Mouse (Mus musculus) CD4-positive, CD25-positive, alpha-beta regulatory T cell, adult 2 months (primary cell): ENCODE measurements around the gene Snrpf.

Experiments
- DNase-seq: peaks from one replicate; pipeline ENCODE4 v3.0.0-alpha.2; 2012; ENCODE audit warnings: low read depth, low spot score

The Snrpf gene

DNA sequence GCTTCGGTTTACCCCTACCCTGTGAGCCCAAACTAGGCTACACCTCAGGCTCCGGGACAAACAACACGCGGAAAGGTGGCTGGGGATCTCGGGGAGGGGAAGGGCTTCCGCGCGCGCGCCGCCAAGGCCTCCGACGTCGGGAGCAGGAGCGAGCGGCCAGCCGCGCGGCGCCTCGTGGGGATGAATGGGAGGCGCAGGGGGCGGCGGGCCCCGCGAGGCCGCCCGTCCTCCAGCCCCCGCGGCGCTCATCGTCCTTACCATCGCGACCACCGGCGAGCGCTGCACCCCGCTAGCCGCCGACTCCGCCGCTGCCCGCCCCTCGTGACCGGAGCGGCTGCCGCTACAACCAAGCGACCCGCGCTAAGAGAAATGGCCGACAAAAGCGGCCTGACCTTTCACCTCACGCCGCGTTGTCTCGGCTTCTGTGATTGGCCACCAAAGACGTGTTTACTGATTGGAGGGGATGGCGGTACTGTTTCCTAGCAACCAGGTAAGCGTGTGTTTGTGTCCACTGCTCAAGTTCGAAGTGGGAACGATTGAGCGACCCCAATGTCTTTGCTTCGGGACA is at the start of gene Snrpf:
Gene Snrpf (minus strand): TSS at position 426 of the 568 bp plus-strand sequence.
- DNase-seq, result peak; percentile 95

DNA sequence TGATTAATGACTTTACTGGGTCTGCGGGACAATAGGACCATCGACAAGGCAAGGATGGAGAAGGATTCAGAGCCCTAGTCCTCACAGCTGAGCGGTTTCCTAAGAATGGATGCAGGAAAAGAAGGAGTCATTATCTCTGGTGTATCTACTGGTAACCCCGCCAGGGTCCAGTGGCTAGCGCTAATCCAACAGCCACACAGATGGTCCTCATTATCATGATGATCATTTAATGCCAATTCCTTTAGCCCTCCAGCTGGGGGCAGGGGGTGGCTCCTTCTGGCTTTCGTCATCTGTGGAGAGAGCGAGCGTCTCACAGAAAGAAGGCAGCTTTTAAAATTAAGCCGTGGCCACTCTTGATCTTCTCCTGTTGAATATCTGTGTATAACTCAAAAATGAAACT is 46.4 kb upstream of the Snrpf start:
- DNase-seq, result no peak

DNA sequence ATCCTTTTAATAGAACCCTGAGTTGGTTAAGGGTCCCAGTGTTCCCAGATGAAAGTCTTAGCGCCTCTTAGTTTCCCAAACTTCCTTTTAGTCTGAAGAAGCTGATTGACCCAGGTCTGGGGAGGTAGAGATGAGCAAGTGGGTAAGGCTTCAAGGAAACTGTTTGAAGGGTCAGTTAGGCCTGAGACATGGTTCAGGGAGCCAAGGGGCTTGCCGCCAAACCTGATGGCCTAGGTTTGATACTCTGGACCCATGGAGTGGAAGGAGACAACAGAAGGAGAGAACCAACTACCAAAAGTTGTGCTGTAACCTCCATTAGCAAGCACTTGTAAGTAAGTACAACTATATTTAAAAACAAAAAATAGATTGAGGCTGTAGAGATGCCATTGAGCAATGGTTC is 44.5 kb upstream of the Snrpf start:
- DNase-seq, result no peak

DNA sequence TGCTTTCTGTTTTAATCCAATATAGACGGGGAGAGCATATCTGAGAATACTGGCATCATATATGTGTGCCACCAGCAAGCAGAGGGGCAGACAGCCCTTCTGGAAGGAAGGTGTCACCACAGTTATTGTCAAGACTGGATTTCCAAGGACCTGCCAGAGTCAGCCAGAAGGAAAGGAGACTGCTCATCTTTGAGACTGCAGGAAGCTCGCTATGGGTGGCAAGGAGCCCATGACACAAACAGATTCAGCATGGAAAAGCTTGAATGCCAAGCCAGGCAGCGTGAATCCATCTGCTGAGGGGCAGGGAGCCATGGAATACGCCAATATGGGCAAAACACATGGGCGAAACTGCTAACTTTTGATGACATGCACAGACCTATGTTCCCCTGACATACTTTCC is 44.1 kb upstream of the Snrpf start:
- DNase-seq, result no peak

DNA sequence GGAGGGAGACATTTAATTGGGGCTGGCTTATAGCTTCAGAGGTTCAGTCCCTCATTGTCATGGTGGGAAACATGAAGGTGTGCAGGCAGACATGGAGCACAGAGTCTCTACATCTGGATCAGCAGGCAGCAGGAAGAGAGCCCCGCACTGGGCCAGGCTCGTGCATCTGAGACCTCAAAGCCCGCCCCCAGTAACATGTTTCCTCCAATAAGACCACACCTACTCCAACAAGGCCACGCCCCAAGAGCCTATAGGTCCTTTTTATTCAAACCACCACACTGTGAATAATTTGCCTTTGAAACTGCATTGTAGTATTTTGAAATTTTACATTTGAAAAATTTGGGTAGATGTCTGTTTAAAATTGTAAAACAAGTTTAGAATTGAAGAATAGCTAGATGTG is 42.6 kb upstream of the Snrpf start:
- no peak for DNase-seq

DNA sequence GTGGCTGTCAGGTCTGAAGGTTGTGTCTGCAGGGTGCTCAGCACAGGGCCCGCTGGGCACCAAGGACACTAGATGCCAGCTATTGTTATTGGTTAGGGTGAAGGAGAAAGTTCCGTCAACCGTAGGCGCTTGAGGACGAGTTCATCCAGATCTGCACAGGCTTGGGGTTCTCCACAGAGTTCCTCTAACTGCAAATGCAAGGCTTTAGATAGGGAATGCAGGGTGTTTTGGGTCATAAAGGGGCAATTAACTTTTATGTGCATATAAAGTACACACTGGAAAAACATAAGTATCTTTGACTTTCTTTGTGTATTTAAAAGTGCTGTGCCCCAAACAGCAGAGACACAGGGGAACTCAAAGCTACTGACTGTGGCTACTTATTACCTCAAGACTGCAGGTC is 40.8 kb upstream of the Snrpf start:
- DNase-seq, result no peak

DNA sequence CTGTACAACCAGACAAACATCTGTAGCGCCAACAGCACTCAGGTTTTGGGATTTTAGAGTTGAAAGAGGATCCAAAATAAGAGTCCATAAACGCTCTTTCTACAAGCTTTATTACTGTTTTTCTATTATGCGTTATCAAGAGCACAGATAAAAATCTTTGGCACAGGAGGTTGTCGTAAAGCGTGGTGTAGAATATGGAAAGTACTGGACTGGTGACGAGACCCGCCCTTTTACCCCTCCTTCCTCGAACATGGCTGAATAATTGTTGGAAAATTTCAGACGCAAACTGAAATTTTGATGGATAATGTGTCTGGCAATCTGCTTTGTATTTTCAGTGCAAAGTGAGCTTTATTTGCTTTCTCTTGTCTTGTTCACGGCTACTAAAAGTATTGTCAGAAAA is 34.6 kb upstream of the Snrpf start:
- no peak for DNase-seq

DNA sequence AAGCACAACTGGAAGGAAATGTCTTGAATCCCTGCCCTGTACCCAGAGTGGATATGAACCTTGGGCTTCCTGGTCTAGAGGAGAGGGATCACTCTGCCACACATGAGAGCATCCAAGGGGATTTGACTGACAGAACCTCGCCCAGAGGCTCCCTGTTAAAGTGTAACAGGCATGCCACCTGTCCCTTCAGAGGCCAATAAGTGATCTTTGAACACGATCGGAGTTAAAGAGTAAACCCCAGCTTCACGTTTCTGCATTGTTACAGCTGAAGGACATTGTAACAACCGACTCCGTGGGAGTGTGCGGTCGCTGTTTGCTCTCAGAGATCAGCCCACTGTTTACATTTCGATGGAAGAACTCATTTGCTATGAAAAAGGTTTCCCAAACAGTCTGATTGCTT is 34.2 kb upstream of the Snrpf start:
- no peak for DNase-seq

DNA sequence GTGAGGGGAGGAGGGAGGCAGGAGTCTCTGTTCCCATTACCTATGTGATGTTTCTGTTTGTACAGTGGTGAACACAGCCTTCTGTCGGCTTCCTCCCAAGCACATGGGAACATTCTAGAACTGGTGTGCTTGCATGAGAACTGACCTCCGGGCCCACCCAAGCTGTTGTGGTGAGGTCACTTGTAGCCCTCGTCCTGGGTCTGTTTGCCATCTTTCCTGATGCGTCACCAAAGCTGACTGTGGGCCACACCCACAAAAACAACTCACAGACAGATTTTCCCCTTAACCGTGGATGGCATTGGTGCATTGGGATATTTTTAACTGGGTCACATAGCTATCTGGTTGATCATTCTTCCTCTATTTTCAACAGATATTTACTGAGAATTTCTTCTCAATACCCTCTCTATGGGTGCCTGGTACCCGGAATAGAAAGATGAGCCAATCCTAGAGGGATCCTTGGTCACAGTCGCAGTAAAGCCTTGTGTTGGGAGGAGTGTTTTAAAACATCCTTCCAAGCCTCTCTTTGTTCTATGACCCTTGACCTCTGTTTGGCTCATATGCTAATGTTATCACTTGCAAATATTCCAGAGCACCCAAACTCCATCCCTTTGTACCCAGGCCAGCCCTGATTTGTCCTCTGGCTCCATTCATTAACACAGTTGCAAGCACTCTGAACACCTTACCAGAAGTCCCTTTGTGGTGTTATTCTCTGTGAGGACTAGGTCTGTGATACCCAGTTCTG is 31.1 kb upstream of the Snrpf start:
- DNase-seq, result no peak

DNA sequence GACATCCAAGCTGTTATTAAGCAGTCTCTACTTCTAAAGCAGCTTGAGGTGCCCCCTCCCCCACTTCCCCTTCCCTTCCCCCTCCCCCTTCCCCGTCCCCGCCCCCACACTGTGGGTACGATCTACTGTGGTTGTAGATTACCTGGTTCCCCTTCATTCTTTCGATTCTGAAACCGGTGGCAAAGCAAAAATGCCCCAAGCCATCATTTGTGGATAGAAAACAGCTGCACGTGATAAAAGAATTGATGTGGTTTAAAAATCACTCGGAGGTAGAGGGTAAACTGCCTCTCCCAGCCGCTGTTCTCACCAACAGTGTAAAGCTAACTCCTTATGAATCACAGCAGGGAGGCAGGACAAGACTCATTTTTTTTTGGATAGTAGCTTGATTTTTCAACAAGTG is 25.3 kb upstream of the Snrpf start:
- DNase-seq, result peak; percentile 50

DNA sequence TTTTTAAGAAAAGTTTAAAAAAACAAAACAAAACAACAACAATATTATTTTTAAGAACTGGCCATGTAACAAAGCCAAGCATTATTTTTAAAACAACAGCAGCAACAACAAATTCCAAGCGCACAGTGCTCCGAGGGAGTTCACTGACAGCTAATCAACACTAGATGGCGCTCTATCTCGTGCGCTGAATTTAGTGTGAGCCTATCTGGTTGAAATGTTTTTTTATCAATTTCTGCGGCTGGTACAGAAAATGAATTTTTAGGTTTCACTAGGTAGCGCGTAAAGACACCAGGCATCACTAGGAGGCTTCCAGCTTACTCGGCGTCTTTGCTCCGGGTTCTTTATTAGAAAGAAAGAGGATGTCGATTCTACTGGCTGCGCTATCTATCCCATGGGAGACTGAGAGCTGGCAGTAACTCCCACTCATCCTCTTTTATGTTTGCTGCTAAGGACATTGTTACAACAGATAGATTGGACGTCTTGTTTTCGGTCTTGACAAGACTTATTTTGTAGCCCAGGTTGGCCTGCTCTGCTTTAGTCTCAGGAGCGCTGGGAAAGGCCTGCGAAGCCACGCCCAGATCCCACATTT is 22.0 kb upstream of the Snrpf start:
- peak; percentile 78 for DNase-seq

DNA sequence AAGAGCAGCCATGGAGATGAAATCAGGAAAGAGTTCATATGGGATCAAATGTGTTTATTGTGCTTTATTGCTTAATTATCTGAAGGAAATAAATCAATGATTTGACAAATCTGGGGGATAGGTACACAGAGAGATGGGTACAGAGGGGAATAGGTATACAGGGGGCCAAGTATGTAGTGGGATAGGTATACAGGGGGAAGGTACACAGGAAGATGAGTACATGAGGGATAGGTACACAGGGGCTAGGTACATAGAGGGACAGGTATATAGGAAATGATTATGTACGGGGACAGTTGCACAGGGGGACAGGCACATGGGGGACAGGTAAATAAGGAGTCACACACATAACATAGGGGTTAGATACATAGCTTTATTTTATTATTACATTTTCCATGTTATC is 21.4 kb upstream of the Snrpf start:
- DNase-seq, result no peak

DNA sequence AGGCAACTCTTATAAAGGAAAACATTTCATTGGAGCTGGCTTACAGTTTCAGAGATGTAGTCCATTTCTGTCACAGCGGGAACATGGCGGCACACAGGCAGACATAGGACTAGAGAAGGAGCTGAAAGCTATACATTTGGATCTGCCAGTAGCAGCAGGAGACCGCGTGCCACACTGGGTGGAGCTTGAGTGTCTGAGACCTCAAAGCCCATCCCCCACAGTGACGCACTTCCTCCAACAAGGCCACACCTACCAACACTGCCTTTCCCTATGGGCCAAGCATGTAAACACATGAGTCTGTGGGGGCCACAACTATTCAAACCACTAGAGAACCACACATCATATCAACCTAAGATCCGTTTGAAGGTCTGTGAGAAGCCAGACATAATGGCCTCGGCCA is 19.7 kb upstream of the Snrpf start:
- DNase-seq, result no peak

DNA sequence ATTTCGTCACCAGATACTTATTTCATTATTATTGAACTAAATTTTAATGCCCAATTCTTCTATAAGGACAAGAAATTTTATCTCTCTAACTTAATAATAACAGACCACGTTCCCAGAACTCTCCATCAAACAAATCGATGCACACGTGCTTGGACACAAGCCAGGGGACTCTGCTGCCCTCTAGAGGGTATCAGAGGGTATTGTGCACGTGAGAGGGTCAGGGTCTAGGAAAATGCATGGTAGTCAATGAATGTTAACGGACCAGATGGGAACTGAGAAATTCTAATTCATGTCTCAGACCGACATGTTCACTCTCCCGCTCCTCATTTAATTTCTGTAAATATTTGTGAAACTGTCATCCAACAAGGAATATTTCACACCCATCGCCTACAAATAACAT is 18.5 kb upstream of the Snrpf start:
- DNase-seq, result peak; percentile 66

DNA sequence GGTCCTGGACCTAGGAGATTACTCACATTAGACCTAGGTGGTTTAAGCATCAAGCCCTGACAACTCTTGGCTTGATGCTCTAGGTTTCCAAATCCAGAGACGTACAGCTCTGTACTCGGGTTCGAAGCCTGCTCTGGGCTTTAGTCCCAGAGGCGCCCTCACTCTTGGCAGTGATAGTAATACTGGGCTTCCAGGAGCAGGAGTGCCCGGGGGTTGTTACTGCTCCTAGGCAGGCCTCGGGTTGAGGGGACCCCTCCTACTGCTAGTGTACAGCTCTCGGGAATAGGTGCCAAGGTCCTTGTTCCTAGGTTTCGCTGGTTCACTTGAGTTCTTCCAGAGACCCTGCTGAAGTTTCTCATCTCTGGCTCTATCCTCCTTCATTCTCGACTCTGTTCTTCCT is 16.8 kb upstream of the Snrpf start:
- no peak for DNase-seq

DNA sequence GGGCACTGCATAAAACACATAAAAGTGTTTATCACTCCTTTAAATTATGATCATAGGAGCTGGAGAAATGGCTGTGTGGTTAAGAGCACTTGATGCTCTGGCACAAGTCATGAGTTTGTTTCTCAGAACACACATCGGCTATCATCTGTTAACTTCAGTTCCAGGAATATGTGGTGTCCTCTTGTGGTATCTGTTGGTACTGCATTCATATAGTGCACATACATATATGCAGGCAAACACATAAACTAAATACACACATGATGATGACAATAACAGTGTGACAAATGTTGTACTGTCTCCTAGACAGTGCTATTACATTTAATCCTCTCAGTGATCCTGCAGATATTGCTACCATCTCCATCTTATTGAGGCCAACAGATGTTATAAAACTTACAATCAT is 13.8 kb upstream of the Snrpf start:
- DNase-seq, result peak; percentile 27

DNA sequence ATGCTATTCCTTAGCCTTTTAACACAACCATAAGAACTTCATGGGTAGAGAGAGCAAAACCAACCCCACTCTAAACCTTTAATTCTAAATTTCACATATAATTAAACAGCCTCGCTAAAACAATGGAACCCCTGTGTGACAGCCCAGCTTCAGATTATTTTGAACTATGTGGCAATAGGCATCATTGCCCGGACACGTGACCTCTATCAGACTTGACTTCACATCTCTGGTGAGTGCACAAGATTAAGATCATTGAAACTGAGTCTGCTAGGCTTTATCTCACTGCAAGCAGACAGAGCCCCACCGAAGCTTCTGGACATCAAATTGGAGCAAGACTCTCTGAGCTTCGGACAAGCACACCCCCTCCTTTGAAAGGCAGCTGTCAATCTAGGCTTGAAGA is 12.8 kb upstream of the Snrpf start:
- DNase-seq, result no peak

DNA sequence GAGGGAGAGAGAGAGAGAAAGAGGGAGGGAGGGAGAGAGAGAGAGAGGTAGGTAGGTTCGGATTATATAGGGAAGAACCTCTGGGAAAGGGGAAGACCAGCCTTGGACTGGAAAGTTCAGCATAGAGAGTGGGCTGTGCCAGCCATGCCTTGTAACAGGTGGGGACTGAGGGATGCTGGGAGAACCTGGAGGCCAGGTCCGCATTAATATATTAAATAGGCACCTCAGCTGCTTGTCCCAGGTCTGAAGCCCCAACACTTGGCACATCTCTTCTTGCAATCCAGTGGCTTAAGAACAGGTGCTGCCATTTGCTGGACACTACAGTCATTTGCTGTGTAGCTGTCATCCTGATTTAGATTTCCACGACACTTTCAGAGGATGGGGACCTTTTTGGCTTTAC is 7.1 kb upstream of the Snrpf start:
- no peak for DNase-seq

DNA sequence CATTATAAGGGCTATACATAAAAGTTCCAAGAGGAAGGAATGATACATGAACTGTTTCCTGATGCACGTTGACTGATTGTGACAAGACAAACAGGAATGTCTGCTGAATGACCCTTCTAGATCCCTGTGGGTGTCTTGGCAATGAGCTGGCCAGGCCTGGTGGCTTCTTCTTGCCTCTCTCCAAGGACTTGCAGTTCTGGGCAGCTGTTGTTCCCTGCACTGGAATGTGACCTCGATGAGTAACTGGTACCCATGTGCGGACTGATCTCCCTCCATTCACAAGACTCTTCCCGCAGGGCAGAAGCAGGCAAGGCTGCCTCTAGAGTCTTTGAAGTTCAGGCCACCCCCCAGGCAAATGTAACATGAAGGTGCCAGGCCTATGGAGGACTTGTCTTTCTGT is 6.3 kb upstream of the Snrpf start:
- DNase-seq, result no peak

DNA sequence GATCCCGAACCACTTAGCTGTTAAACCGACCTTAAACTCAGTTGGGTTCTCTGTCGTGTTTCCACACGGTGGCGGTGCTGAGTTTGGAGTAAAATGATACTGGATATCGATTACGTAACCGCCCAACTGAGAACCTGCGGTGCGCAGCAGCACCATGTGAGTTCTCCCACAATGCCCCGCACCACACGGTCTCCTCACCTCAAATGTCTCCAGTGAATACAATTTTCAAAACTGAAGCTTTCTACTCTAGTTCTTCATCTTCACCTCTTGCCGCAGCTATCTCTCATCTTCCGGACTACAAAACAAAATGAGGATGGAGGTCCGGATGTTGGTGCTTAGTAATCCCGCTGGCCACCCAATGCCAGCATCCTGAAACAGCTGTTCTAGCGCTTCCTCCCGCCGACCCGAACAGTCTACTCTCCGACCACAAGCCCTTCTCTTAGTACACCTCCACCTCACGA is 4.5 kb upstream of the Snrpf start:
- peak; percentile 94 for DNase-seq

DNA sequence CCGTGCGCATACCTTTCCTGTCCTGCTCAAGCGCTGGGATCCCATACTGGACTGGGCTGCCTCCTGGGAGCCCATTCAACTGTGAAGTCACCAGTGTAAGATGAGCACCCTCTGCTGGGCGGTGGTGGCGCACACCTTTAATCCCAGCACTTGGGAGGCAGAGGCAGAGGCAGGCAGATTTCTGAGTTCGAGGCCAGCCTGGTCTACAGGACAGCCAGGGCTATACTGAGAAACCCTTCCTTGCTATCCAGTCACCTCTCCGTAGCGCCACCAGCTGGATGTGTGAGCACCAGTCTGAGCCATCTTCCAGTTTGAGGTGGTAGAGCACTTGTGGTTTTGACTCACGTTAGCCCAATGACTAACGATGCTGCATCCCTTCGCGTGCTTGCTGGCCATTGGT is 3.0 kb upstream of the Snrpf start:
- DNase-seq, result peak; percentile 63

DNA sequence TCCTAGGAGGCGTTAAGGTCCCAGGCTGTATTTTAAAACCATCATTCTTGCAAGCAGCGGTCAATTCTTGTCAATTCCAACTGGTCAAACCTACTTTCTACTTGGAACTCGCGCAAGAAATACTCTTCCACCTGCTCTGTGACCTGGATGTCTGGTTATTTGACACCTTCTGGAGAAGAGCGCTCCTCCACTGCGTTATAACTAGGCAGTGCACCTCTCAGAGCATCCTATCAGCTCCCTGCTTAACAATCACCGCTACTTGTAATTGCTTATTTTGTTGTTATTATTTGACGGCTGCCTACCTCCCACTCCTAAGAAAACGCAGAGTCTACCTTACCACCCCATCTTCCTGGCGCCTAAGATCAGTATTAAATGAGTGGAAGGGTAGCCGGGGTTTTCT is 710 bp downstream of the Snrpf start:
- no peak for DNase-seq

DNA sequence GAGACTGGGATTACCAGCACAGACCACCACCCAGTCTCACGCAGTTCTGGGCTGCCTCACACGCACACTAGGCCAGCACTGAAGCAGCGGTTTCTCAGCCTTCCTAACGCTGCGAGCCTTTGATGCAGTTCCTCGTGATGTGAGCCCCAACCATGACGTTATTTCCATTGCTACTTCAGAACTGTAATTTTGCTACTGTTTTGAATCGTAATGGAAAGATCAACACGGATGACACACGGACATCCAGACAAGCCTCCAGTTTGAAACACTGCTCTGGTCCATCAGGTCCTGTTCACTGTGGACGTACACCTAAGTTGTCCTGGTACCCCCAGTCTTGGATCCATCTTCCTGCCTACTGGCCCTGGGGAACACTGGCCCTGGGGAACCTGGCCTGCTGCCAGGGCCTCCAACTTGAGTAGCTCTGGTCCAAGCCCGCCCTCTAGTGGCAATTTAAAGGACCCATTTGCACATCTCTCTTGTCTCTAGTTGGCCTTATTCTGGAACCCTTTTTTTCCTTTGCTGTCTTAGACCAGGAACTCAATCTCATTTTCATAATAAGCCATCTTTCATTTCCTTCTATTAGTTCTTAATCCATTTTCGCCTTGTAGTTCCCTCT is 12.1 kb downstream of the Snrpf start:
- peak; percentile 89 for DNase-seq
